Mouse (Mus musculus): ENCODE data around the gene Efhc1. TPM values are rescaled to one million over a fixed set of nuclear protein-coding genes. Genes with fewer than 3 reads are reported as not detected.
"Not testable (repeated sequence)": the region's sequence is repeated elsewhere in the genome, so short reads cannot be mapped to it uniquely, and the experiment has no call there.

Gene Efhc1
- polyA plus RNA-seq, 1 experiment from 2014 or later: 0.58 TPM

GRCm38 (mm10) chr1:20917496-20918050 is 33.9 kb upstream of the Efhc1 start:
- Histone ChIP-seq H3K27me3 (replicated peaks; ENCODE audit: control insufficient read depth, insufficient read depth, low read length) (no peaks in the 10 kb centered on the region), H3K4me1 (replicated peaks; ENCODE audit: control insufficient read depth, insufficient read depth, low read length) (no peaks in the 10 kb centered on the region), H3K4me3 (ENCODE audit: low read depth, low read length) (no peak overlapping the region), H3K9me3 (ENCODE audit: control insufficient read depth, low read length) (no peaks in the 10 kb centered on the region), H3K36me3 (ENCODE audit: control insufficient read depth, insufficient read depth, low read length) (no peaks in the 10 kb centered on the region), H3K4me2 (no peak overlapping the region), H3K9ac (ENCODE audit: low read depth, low read length) (no peak overlapping the region), H3K27ac (ENCODE audit: low read depth, low read length) (no peak overlapping the region)
- ATAC-seq (replicated peaks; ENCODE audit: low FRiP score): no peak
- DNase-seq (ENCODE audit: low spot score): no peak
- WGBS: 71% methylated on average over 6 of the region's 6 CpGs

- no peaks in the 10 kb centered on the region for H3K36me3 ChIP-seq (ENCODE audit: control insufficient read depth, insufficient read depth, low read length)
- H3K27ac ChIP-seq (ENCODE audit: low read depth, low read length): no peak overlapping the region
- WGBS: 89% methylated on average over 2 of the region's 2 CpGs
- no peak for ATAC-seq (replicated peaks; ENCODE audit: low FRiP score)
- no peak overlapping the region for H3K9ac ChIP-seq (ENCODE audit: low read depth, low read length)
- H3K9me3 ChIP-seq (ENCODE audit: control insufficient read depth, low read length): no peaks in the 10 kb centered on the region
- no peak for DNase-seq (ENCODE audit: low spot score)
- no peaks in the 10 kb centered on the region for H3K27me3 ChIP-seq (replicated peaks; ENCODE audit: control insufficient read depth, insufficient read depth, low read length)
- no peak overlapping the region for H3K4me2 ChIP-seq
- no peaks in the 10 kb centered on the region; the same call in 1 of the 2 replicates for H3K4me1 ChIP-seq (replicated peaks; ENCODE audit: control insufficient read depth, insufficient read depth, low read length)
- H3K4me3 ChIP-seq (ENCODE audit: low read depth, low read length): no peak overlapping the region
Observed at GRCm38 (mm10) chr1:20919728-20920127, 31.7 kb upstream of the Efhc1 start.

- H3K9me3 ChIP-seq (ENCODE audit: control insufficient read depth, low read length): no peaks in the 10 kb centered on the region
- WGBS: 83% methylated on average over 10 of the region's 10 CpGs
- ATAC-seq (replicated peaks; ENCODE audit: low FRiP score) (no peak), DNase-seq (ENCODE audit: low spot score) (no peak)
- no peak overlapping the region for H3K4me3 ChIP-seq (ENCODE audit: low read depth, low read length)
- H3K27ac ChIP-seq (ENCODE audit: low read depth, low read length): no peak overlapping the region
- no peaks in the 10 kb centered on the region for H3K27me3 ChIP-seq (replicated peaks; ENCODE audit: control insufficient read depth, insufficient read depth, low read length)
- H3K4me2 ChIP-seq: no peak overlapping the region
- no peaks in the 10 kb centered on the region; the same call in 1 of the 2 replicates for H3K4me1 ChIP-seq (replicated peaks; ENCODE audit: control insufficient read depth, insufficient read depth, low read length)
- no peak overlapping the region for H3K9ac ChIP-seq (ENCODE audit: low read depth, low read length)
- no peaks in the 10 kb centered on the region for H3K36me3 ChIP-seq (ENCODE audit: control insufficient read depth, insufficient read depth, low read length)
Observed at GRCm38 (mm10) chr1:20921081-20921528, 30.3 kb upstream of the Efhc1 start.

GRCm38 (mm10) chr1:20922612-20923399 is 28.6 kb upstream of the Efhc1 start:
- Histone ChIP-seq H3K4me2 (no peak overlapping the region), H3K4me1 (replicated peaks; ENCODE audit: control insufficient read depth, insufficient read depth, low read length) (no peaks in the 10 kb centered on the region; the same call in 1 of the 2 replicates), H3K27ac (ENCODE audit: low read depth, low read length) (no peak overlapping the region), H3K4me3 (ENCODE audit: low read depth, low read length) (no peak overlapping the region), H3K9me3 (ENCODE audit: control insufficient read depth, low read length) (no peaks in the 10 kb centered on the region), H3K27me3 (replicated peaks; ENCODE audit: control insufficient read depth, insufficient read depth, low read length) (no peaks in the 10 kb centered on the region), H3K9ac (ENCODE audit: low read depth, low read length) (no peak overlapping the region), H3K36me3 (ENCODE audit: control insufficient read depth, insufficient read depth, low read length) (no peaks in the 10 kb centered on the region)
- ATAC-seq (replicated peaks; ENCODE audit: low FRiP score) (no peak), DNase-seq (ENCODE audit: low spot score) (no peak)
- 48% methylated on average over 11 of the region's 11 CpGs for WGBS

DNA sequence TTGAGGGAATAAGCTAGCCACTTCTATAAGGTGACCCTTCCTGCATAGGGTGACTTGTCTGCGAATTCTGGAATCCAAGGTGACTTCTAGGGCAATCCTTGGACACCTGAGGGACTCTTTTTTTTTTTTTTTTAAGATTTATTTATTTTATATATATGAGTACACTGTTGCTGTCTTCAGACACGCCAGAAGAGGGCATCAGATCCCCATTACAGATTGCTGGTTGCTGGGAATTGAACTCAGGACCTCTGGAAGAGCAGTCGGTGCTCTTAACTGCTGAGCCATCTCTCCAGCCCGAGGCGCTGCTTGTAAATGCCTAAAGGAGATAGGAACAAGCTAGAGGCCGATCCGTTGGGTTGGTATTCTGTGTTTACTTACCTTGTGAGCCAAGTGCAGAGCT is 26.1 kb upstream of the Efhc1 start:
- H3K4me1 ChIP-seq (replicated peaks; ENCODE audit: control insufficient read depth, insufficient read depth, low read length): not testable (repeated sequence)
- 62% methylated on average over 7 of the region's 7 CpGs for WGBS

GRCm38 (mm10) chr1:20925926-20926325 is 25.5 kb upstream of the Efhc1 start:
- no peaks in the 10 kb centered on the region for H3K27me3 ChIP-seq (replicated peaks; ENCODE audit: control insufficient read depth, insufficient read depth, low read length)
- H3K27ac ChIP-seq (ENCODE audit: low read depth, low read length): no peak overlapping the region
- no peak overlapping the region for H3K9ac ChIP-seq (ENCODE audit: low read depth, low read length)
- H3K4me3 ChIP-seq (ENCODE audit: low read depth, low read length): no peak overlapping the region
- H3K4me1 ChIP-seq (replicated peaks; ENCODE audit: control insufficient read depth, insufficient read depth, low read length): peaks cover 3% of the 10 kb centered on the region; the same call in 1 of the 2 replicates
- ATAC-seq (replicated peaks; ENCODE audit: low FRiP score): 0 out of 2 replicates have a peak, but pooled peaks have one; percentile 22
- DNase-seq (ENCODE audit: low spot score): no peak
- no peaks in the 10 kb centered on the region for H3K9me3 ChIP-seq (ENCODE audit: control insufficient read depth, low read length)
- no peaks in the 10 kb centered on the region for H3K36me3 ChIP-seq (ENCODE audit: control insufficient read depth, insufficient read depth, low read length)
- no peak overlapping the region for H3K4me2 ChIP-seq
- 63% methylated on average over 4 of the region's 4 CpGs for WGBS

More for the DNA sequence above, 26.1 kb upstream of the Efhc1 start:
- DNase-seq (ENCODE audit: low spot score); H3K27ac ChIP-seq (ENCODE audit: low read depth, low read length); H3K9me3 ChIP-seq (ENCODE audit: control insufficient read depth, low read length); H3K9ac ChIP-seq (ENCODE audit: low read depth, low read length); H3K4me3 ChIP-seq (ENCODE audit: low read depth, low read length); H3K27me3 ChIP-seq (replicated peaks; ENCODE audit: control insufficient read depth, insufficient read depth, low read length); H3K4me2 ChIP-seq; H3K36me3 ChIP-seq (ENCODE audit: control insufficient read depth, insufficient read depth, low read length); ATAC-seq (replicated peaks; ENCODE audit: low FRiP score): not testable (repeated sequence)

- H3K4me1 ChIP-seq (replicated peaks; ENCODE audit: control insufficient read depth, insufficient read depth, low read length): peaks cover 3% of the 10 kb centered on the region; the same call in 1 of the 2 replicates
- H3K9ac ChIP-seq (ENCODE audit: low read depth, low read length): no peak overlapping the region
- no peaks in the 10 kb centered on the region for H3K36me3 ChIP-seq (ENCODE audit: control insufficient read depth, insufficient read depth, low read length)
- no peaks in the 10 kb centered on the region for H3K9me3 ChIP-seq (ENCODE audit: control insufficient read depth, low read length)
- 67% methylated on average over 4 of the region's 4 CpGs for WGBS
- ATAC-seq (replicated peaks; ENCODE audit: low FRiP score) (no peak), DNase-seq (ENCODE audit: low spot score) (no peak)
- H3K4me3 ChIP-seq (ENCODE audit: low read depth, low read length): no peak overlapping the region
- no peak overlapping the region for H3K4me2 ChIP-seq
- H3K27me3 ChIP-seq (replicated peaks; ENCODE audit: control insufficient read depth, insufficient read depth, low read length): no peaks in the 10 kb centered on the region
- no peak overlapping the region for H3K27ac ChIP-seq (ENCODE audit: low read depth, low read length)
Observed at GRCm38 (mm10) chr1:20926376-20926775, 25.1 kb upstream of the Efhc1 start.

- peak overlapping the region; percentile 56; the same call in 1 of the 2 replicates for H3K27ac ChIP-seq (ENCODE audit: low read depth, low read length)
- H3K4me2 ChIP-seq: peak overlapping the region; percentile 17; the same call in 1 of the 2 replicates
- 29% methylated on average over 4 of the region's 4 CpGs for WGBS
- DNase-seq (ENCODE audit: low spot score) (no peak), ATAC-seq (replicated peaks; ENCODE audit: low FRiP score) (0 out of 2 replicates have a peak, but pooled peaks have one; percentile 24)
- H3K9me3 ChIP-seq (ENCODE audit: control insufficient read depth, low read length): no peaks in the 10 kb centered on the region
- H3K4me1 ChIP-seq (replicated peaks; ENCODE audit: control insufficient read depth, insufficient read depth, low read length): 0 out of 2 replicates have a peak, but pooled peaks cover 3% of the 10 kb centered on the region
- no peaks in the 10 kb centered on the region for H3K27me3 ChIP-seq (replicated peaks; ENCODE audit: control insufficient read depth, insufficient read depth, low read length)
- H3K4me3 ChIP-seq (ENCODE audit: low read depth, low read length): no peak overlapping the region
- H3K9ac ChIP-seq (ENCODE audit: low read depth, low read length): no peak overlapping the region
- no peaks in the 10 kb centered on the region for H3K36me3 ChIP-seq (ENCODE audit: control insufficient read depth, insufficient read depth, low read length)
Observed at GRCm38 (mm10) chr1:20928487-20928886, 22.9 kb upstream of the Efhc1 start.
